Mouse (Mus musculus): ENCODE measurements around the gene Srms.
A peak's percentile ranks its signal among the peaks of the same experiment; 100 is the strongest.

The Srms gene

GRCm38 (mm10) chr2:181213021-181213445, at the start of gene Srms:
Gene Srms (minus strand): TSS chr2:181213185.
- DNase-seq: peak in 1 of 2 experiments; percentile 33

DNA sequence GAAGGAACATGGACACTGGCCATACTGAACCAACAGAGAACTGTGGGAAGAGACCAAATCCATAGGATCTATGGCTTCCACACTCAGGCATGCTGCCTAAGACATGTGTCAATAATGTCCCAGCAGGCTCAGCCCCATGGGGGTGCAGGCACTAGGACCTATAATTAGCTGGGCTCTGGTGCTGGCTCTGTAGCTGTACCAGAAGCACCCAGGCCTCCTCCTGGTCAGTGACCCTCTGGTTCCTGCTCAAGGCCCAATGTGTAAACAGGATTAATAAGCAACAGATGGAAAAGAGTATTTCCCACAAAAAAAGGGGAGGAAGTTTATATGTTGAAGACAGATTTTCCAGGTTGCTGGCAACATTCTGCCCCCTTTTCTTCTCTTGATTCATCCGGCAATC, 40.3 kb upstream of the Srms start:
- DNase-seq: no peak

- DNase-seq: no peak
Observed at GRCm38 (mm10) chr2:181251841-181252240, 38.9 kb upstream of the Srms start.

GRCm38 (mm10) chr2:181249217-181249616, 36.2 kb upstream of the Srms start:
- DNase-seq: no peak

DNA sequence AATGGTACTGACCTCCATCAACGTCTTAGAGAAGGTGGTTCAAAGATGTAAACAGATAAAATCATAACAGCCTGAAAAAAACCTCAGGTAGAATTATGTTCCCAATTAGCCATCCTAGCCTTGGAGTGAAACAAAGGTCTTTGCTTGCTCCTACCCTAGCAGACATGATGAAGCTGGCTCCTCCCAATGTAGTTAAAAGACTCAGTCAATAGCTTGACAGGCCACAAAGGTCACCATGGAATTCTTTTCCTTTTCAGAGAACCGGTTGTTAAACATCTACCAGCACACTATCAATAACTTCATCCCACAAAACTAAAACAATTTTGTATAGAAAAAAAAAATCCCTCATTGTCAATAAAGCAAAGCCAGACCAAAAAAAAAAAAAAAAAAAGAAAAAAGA, 32.0 kb upstream of the Srms start:
- DNase-seq: no peak

GRCm38 (mm10) chr2:181243706-181244394, 30.9 kb upstream of the Srms start:
- DNase-seq: no peak

GRCm38 (mm10) chr2:181242314-181242665, 29.3 kb upstream of the Srms start:
- DNase-seq: no peak

DNA sequence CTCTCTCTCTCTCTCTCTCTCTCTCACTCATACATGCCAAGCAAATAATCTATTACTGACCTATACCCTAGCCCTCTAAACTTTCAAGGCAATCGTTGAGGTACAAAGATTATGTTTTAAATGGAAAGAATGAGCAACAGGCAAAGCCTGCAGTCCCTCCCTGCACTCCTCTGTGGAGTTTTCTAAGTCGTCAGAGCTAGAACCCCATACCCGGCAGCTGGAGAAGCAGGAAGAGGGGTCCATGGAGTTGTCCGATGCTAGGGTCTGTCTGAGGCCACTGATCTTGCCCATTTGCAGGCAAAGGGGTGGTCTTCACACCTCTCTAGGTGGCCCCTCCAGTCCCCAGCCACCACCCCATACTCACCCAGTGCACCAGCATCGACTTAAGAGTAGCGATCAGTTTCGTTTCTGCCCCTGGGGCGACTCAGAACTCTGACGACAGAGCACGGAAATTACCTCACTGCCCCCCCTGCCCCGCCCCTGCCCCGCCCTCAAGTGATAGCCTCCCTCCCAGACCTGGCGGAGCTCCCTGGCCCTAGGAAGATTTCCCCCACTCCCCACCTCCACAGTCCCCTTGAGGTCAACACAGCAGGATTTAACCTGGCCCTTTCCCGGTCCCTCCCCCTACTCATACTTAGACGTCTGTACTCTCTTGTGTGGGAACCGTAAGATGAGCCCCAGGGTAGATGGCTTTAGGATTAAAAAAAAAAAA, 28.8 kb upstream of the Srms start, which contains the start of gene Helz2:
TSS of gene Helz2 (minus strand) at position 426 of the 712 bp plus-strand sequence.
- peak in 1 of 2 experiments; percentile 53 for DNase-seq

DNA sequence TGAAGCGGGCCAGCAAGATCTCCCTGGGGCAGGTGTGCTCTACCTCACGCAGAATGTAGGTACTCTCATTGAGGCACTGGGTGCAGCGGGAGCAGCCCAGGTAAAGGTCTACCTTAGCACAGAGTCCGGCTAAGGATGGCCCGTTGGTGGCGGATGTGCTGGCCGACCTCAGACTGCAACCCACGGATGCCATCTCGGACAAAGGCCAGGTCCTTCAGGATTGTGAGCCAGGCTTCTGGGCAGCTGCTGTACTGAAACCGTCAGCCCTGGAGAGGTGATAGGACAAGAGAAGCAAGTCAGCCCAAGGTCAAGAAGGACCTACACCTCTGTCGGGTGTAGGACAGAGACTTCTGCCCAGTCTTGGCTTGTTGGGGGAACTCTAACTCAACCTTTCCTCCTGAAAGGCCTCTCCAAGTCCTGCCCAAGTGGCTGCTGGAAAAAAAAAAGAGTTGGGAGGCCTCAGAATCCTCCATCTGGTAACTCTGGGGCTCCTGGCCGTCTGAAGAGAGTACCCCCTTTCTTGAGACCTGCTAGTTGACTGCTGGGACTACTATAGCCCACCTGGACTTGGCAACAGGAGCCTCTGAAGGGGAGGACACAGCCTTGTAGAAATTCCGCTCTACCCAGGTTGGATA, 27.9 kb upstream of the Srms start:
- no peak for DNase-seq

GRCm38 (mm10) chr2:181239261-181239660, 26.3 kb upstream of the Srms start:
- no peak for DNase-seq

GRCm38 (mm10) chr2:181238861-181239260, 25.9 kb upstream of the Srms start:
- no peak for DNase-seq

DNA sequence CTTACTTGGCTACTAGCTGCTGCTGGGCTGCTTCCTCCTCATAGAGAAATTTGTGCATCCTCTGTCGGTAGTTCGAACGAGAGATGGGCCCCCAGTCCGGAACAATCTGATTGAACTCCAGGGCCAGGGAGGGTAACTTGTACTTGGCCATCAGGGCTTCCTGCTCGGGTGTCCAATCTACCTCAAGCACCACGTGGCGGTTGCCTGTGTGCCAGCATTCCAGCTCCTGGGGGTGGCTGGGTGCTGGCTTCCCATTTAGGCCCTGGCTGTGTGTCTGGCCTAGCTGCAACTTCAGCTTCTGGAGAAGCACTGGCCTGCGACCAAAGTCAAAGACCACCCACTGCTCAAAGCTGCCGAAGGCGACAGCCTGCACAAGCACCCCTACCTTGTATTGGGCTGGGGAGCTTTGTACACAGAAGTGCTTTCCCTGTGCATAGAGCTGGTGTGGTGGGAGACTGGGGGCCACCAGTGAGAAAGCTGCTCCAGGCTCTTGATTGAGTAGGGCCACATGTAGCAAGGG, 25.2 kb upstream of the Srms start:
- DNase-seq: no peak

GRCm38 (mm10) chr2:181237251-181238014, 24.4 kb upstream of the Srms start:
- DNase-seq: no peak

DNA sequence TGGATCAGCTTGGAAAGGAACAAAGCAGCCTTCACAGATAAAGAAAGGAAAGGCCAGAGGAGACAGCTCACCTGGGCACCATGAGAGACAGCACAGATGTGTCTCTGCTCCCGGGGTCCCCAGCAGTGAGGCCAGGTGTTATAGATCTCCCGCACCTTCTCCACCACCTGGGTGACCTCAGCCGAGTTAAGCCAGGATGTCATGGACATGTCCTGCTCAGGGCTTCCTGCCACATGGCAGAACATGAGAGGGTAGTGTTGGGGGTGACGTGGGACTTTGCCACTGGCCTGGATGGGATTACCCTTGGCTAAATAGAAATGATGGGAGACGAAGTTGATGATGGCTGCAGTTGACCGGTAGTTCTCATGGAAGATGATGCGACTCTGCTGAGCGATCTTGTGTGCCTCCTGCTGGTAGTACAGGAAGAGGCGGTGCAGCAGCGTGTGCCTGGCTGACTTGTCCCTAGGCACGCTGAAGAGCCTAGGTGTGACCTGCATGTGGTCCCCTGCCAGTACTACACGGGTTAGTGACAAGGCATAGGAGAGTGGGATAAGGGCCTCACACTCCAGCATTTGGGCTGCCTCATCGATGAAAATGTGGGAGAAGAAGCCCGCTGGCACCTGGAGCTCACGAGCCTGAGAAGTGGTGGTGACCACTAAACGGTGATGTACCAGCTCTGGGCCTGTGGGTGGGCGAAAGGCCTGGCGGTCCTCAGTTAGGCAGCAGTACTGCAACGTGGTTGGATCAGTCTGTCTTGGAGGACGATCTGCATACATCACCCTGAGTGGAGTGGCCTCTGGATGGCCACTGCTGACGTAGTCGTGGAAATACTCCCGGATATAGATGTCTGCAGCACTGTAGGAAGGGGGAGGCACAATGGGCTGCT, 22.9 kb upstream of the Srms start:
- no peak for DNase-seq

- no peak for DNase-seq
Observed at GRCm38 (mm10) chr2:181234680-181235079, 21.7 kb upstream of the Srms start.

DNA sequence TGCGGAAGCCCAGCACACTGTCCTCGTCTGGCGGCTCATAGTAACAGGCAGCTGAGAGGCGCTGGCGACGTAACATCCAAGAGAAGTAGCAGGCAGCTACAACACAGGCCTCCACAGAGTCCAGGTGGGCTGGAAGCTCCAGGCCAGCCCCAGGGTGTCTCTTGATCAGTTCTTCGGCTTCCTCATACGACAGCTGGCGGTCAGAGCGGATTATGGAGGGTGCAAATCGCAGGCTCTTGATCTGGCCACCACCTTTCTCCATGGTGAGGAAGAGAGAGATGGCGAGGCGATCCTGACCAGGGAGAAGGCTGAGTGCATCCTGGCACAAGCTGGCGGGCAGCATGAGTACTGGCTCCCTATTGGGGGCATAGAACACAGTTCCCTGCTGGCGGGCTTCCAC, 20.5 kb upstream of the Srms start:
- DNase-seq: no peak

GRCm38 (mm10) chr2:181231171-181231570, 18.2 kb upstream of the Srms start:
- no peak for DNase-seq

DNA sequence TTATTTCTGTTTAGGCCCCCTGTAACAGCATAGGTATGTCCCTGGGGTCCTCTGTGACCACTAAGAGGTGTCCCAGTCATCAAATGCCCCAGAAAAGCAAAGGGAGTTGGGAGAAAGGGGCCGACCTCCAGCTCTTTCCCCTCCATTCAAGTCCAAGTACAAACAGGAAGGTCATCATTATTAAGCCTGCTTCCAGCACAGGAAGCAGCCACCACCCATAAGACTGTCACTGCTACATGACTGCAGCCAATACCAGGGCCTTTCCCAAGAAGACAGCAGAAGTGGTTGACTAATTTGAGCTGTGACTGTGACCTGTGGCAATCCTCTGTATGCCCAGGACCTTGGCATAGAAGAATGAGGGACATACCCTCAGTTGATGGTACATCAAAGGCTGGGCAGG, 15.3 kb upstream of the Srms start:
- DNase-seq: no peak

DNA sequence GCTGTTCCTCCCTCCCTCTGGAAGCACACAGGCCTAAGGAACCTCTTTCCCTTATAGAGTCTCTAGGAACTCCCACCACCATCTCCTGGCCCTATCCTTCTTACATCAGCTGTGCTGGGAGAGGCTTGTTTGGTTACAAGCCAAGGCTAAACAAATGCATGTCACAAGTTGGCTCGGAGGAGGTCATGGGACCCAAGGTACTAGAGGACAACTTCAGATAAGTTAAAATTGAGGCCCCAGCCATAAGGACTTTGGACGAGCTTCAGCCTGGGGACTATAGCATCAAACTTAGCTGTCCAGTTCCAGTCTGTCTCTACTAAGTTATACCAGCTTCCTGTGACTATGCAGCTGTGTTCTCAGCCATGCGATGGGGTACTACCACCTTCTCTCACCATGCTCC, 14.1 kb upstream of the Srms start:
- no peak for DNase-seq

GRCm38 (mm10) chr2:181224994-181225393, 12.0 kb upstream of the Srms start:
- no peak for DNase-seq

DNA sequence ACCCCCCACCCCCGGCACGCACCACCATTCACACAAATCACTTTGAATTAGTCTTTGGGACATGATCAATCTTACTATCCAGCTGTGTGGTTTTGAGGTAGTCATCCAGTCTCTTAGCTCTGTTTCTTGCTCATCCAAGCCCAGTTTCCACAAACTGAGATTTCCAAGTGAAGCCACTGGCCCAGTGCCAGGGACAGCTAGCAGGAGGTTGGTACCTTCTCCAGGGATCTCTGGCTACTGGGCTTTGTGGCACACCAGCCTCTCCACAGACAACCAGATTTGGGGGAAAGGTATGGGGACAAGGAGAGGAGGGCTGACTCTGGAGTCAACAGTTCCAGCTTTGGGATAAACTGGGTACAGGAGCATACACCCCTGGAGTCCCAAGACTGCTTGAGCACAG, 7.4 kb upstream of the Srms start:
- no peak for DNase-seq

All from thymus, adult 18-20 months (tissue).